Mouse (Mus musculus): ENCODE data around the gene Cacna1c.

- TF ChIP-seq CTCF (IDR thresholded peaks at IDR 0.05; ENCODE audit: low read depth), result no peak
- TF ChIP-seq EP300 (optimal IDR thresholded peaks at IDR 0.05), result no peak
Observed at GRCm38 (mm10) chr6:118621406-118621805, 574.8 kb downstream of the Cacna1c start.
